Mouse (Mus musculus) gastrocnemius, postnatal 4 days (tissue): ENCODE measurements around the gene Maats1. TPM values are rescaled to one million over a fixed set of nuclear protein-coding genes. Genes with fewer than 3 reads are reported as not detected.

Experiments
- total RNA-seq, 2 experiments: library from RNA; stranded (reverse); gene quantifications; 2 replicates each; pipeline ENCODE4 v1.2.3; 2021

Maats1 gene
- total RNA-seq, 2 experiments from 2014 or later = 0.20 TPM; not detected in 1

Other genes with a start within 250 kb of the Maats1 start
- gene Nr1i2, start 47.3 kb downstream of the Maats1 start, total RNA-seq = under 1 TPM in 1 of 2 experiments, not detected in 1; 0.16 TPM
- gene Cox17, start 4.8 kb upstream of the Maats1 start, total RNA-seq = 100 to 1,000 TPM; 109 to 129 TPM
- gene Gm21987, start 4.9 kb upstream of the Maats1 start, total RNA-seq = not detected
- gene Popdc2, start 20.1 kb upstream of the Maats1 start, total RNA-seq = 10 to 100 TPM; 42.5 to 57.1 TPM
- gene Pla1a, start 91.0 kb upstream of the Maats1 start, total RNA-seq = 1 to 10 TPM; 1.5 to 2.0 TPM
- 10 to 100 TPM; 41.5 to 45.3 TPM for gene Adprh, start 110.6 kb upstream of the Maats1 start, total RNA-seq
- gene Cd80, start 113.4 kb upstream of the Maats1 start, total RNA-seq = under 1 TPM; 0.26 to 0.44 TPM
- gene Timmdc1, start 180.5 kb upstream of the Maats1 start, total RNA-seq = 10 to 100 TPM; 30.8 to 33.5 TPM
- gene Poglut1, start 208.1 kb upstream of the Maats1 start, total RNA-seq = 10 to 100 TPM; 12.7 to 14.8 TPM
- 10 to 100 TPM; 47.4 to 56.4 TPM for gene Tmem39a, start 216.6 kb upstream of the Maats1 start, total RNA-seq